Mouse (Mus musculus): ENCODE measurements around the gene Akr1a1. TPM values are rescaled to one million over a fixed set of nuclear protein-coding genes. Genes with fewer than 3 reads are reported as not detected.

Akr1a1 gene
- 966 and 1,010 TPM in 2 replicates for polyA plus RNA-seq (2015; fragmentation: Nextera tagmentation; extraction: Ambion mirVana)

DNA sequence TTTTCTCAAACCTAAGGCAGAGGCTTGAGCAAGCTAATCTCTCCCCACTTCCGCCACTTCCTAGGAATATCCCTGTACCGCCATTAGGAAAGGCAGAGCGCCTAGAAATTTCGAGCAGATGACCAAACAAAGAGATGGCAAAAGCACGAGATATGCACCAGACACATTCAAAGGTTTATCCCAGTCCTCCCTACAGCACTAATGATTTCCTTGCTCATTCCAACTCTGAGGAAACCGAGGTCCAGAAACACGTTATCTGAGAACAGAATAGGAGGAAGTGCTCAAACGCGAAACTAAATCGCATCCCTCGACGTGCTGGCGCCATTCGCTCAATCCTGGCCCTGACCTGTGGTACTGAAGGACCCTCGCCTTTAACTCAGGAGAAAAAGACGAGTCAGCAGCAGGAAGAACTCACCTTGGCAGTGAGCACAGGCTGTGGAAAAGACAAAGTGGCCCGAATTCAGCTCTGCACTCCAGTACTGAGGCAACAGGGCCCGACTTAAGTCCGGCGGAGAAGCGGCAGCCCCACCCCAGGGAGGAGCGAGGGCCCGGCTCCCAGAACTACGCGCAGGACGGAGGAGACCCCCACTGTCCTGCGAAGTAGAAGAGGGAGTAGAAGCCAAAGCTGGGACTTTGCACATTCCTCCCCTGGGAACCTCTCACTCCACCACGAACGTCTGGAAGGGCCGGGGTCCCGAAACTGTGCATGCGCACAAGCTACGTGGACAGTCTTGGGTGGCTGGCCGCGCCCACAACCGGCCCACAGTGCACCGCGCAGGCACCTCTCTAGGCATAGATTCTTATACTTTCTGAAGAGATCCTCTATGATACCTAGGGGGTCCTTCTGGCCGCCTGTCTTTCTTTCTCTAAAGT, at the start of gene Akr1a1:
TSS of gene Akr1a1 (minus strand) at position 757 of the 873 bp plus-strand sequence.
- H3K9ac ChIP-seq (ENCODE audit: low read depth, low read length), result peak within 1 kb of the TSS; percentile 87
- peaks cover 8% of the 10 kb centered on the region for H3K36me3 ChIP-seq (ENCODE audit: insufficient read depth, low read length)
- H3K4me2 ChIP-seq (ENCODE audit: low read length), result peak within 1 kb of the TSS; percentile 70
- peak within 1 kb of the TSS; percentile 78 for H3K4me3 ChIP-seq (replicated peaks; ENCODE audit: low read depth, low read length)
- WGBS, result under 1% methylated on average over 39 of the region's 39 CpGs
- TF ChIP-seq CTCF (IDR thresholded peaks at IDR 0.05; ENCODE audit: low read depth), result no peak
- H3K4me1 ChIP-seq (replicated peaks; ENCODE audit: insufficient read depth, low read length), result peaks cover 4% of the 10 kb centered on the region; the same call in 1 of the 2 replicates
- peak within 1 kb of the TSS; percentile 95 for H3K27ac ChIP-seq
- no peaks in the 10 kb centered on the region for H3K27me3 ChIP-seq (ENCODE audit: insufficient read depth, low read length)
- DNase-seq (ENCODE audit: low spot score) (peak; percentile 98), ATAC-seq (replicated peaks; ENCODE audit: low FRiP score, low read depth) (peak; percentile 97)
- no peaks in the 10 kb centered on the region for H3K9me3 ChIP-seq (replicated peaks; ENCODE audit: low read length)

- no peak for TF ChIP-seq CTCF (IDR thresholded peaks at IDR 0.05; ENCODE audit: low read depth)
- no peak overlapping the region for H3K4me3 ChIP-seq (replicated peaks; ENCODE audit: low read depth, low read length)
- H3K9ac ChIP-seq (ENCODE audit: low read depth, low read length), result no peak overlapping the region
- no peaks in the 10 kb centered on the region for H3K4me1 ChIP-seq (replicated peaks; ENCODE audit: insufficient read depth, low read length)
- ATAC-seq (replicated peaks; ENCODE audit: low FRiP score, low read depth) (no peak), DNase-seq (ENCODE audit: low spot score) (no peak)
- 68% methylated on average over 1 of the region's 1 CpGs for WGBS
- no peak overlapping the region for H3K4me2 ChIP-seq (ENCODE audit: low read length)
- H3K9me3 ChIP-seq (replicated peaks; ENCODE audit: low read length), result no peaks in the 10 kb centered on the region
- H3K27me3 ChIP-seq (ENCODE audit: insufficient read depth, low read length), result no peaks in the 10 kb centered on the region
- H3K36me3 ChIP-seq (ENCODE audit: insufficient read depth, low read length), result peaks cover 20% of the 10 kb centered on the region
- H3K27ac ChIP-seq, result no peak overlapping the region
These were observed 49.5 kb upstream of the Akr1a1 start for GRCm38 (mm10) chr4:116700964-116701363.

GRCm38 (mm10) chr4:116698693-116699342, 47.3 kb upstream of the Akr1a1 start:
- H3K36me3 ChIP-seq (ENCODE audit: insufficient read depth, low read length), result peaks cover 36% of the 10 kb centered on the region
- no peak overlapping the region for H3K9ac ChIP-seq (ENCODE audit: low read depth, low read length)
- no peaks in the 10 kb centered on the region for H3K4me1 ChIP-seq (replicated peaks; ENCODE audit: insufficient read depth, low read length)
- no peak overlapping the region for H3K27ac ChIP-seq
- DNase-seq (ENCODE audit: low spot score) (no peak), ATAC-seq (replicated peaks; ENCODE audit: low FRiP score, low read depth) (no peak)
- H3K4me2 ChIP-seq (ENCODE audit: low read length), result no peak overlapping the region
- 66% methylated on average over 2 of the region's 2 CpGs for WGBS
- H3K4me3 ChIP-seq (replicated peaks; ENCODE audit: low read depth, low read length), result no peak overlapping the region
- no peaks in the 10 kb centered on the region for H3K9me3 ChIP-seq (replicated peaks; ENCODE audit: low read length)
- TF ChIP-seq CTCF (IDR thresholded peaks at IDR 0.05; ENCODE audit: low read depth), result no peak
- H3K27me3 ChIP-seq (ENCODE audit: insufficient read depth, low read length), result no peaks in the 10 kb centered on the region

GRCm38 (mm10) chr4:116693785-116694184, 42.3 kb upstream of the Akr1a1 start:
- no peaks in the 10 kb centered on the region for H3K27me3 ChIP-seq (ENCODE audit: insufficient read depth, low read length)
- no peak overlapping the region for H3K4me3 ChIP-seq (replicated peaks; ENCODE audit: low read depth, low read length)
- H3K27ac ChIP-seq, result no peak overlapping the region
- H3K9ac ChIP-seq (ENCODE audit: low read depth, low read length), result no peak overlapping the region
- H3K4me1 ChIP-seq (replicated peaks; ENCODE audit: insufficient read depth, low read length), result peaks cover 4% of the 10 kb centered on the region; the same call in 1 of the 2 replicates
- no peaks in the 10 kb centered on the region for H3K9me3 ChIP-seq (replicated peaks; ENCODE audit: low read length)
- peaks cover 54% of the 10 kb centered on the region for H3K36me3 ChIP-seq (ENCODE audit: insufficient read depth, low read length)
- no peak overlapping the region for H3K4me2 ChIP-seq (ENCODE audit: low read length)
- DNase-seq (ENCODE audit: low spot score) (no peak), ATAC-seq (replicated peaks; ENCODE audit: low FRiP score, low read depth) (no peak)
- no peak for TF ChIP-seq CTCF (IDR thresholded peaks at IDR 0.05; ENCODE audit: low read depth)
- 90% methylated on average over 2 of the region's 2 CpGs for WGBS

GRCm38 (mm10) chr4:116692146-116692545, 40.7 kb upstream of the Akr1a1 start:
- WGBS, result 94% methylated on average over 2 of the region's 2 CpGs
- H3K4me1 ChIP-seq (replicated peaks; ENCODE audit: insufficient read depth, low read length), result peaks cover 4% of the 10 kb centered on the region; the same call in 1 of the 2 replicates
- H3K4me3 ChIP-seq (replicated peaks; ENCODE audit: low read depth, low read length), result no peak overlapping the region
- H3K9ac ChIP-seq (ENCODE audit: low read depth, low read length), result no peak overlapping the region
- H3K4me2 ChIP-seq (ENCODE audit: low read length), result no peak overlapping the region
- H3K27me3 ChIP-seq (ENCODE audit: insufficient read depth, low read length), result no peaks in the 10 kb centered on the region
- peaks cover 51% of the 10 kb centered on the region for H3K36me3 ChIP-seq (ENCODE audit: insufficient read depth, low read length)
- no peak overlapping the region for H3K27ac ChIP-seq
- DNase-seq (ENCODE audit: low spot score), result no peak
- H3K9me3 ChIP-seq (replicated peaks; ENCODE audit: low read length), result no peaks in the 10 kb centered on the region
- ATAC-seq (replicated peaks; ENCODE audit: low FRiP score, low read depth), result no peak
- no peak for TF ChIP-seq CTCF (IDR thresholded peaks at IDR 0.05; ENCODE audit: low read depth)

DNA sequence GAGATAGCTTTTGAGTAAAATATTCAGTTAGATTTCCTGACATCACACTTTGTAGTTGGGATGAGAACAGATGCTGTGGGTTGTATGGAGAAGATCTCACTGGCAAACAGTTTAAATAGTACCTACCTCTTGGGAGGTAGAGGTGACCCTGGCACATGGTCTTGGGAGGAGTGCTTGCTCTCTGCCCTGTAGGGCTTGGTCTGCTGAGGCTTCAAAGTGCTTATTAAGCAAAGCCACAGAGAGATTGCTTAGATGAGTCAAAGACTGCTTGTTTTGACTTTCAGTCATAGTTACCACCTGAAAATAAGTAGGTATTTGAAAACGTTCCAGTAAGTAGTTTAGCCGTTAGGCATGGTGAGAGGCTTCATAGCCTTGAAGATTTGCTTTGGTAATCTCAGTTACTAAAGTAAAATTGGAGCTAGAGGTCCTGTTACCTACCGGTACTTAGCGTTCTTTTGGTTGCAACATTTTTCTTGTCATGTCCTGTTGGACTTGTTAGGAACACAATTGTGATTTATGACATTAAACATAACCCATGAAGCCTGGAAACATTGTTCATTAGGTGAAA, 37.9 kb upstream of the Akr1a1 start:
- DNase-seq (ENCODE audit: low spot score), result no peak
- WGBS, result 72% methylated on average over 4 of the region's 4 CpGs
- H3K9me3 ChIP-seq (replicated peaks; ENCODE audit: low read length), result no peaks in the 10 kb centered on the region
- no peak overlapping the region for H3K9ac ChIP-seq (ENCODE audit: low read depth, low read length)
- H3K27ac ChIP-seq, result peak overlapping the region; percentile 1; the same call in 1 of the 2 replicates
- no peak for ATAC-seq (replicated peaks; ENCODE audit: low FRiP score, low read depth)
- peaks cover 31% of the 10 kb centered on the region for H3K36me3 ChIP-seq (ENCODE audit: insufficient read depth, low read length)
- H3K4me1 ChIP-seq (replicated peaks; ENCODE audit: insufficient read depth, low read length), result peaks cover 8% of the 10 kb centered on the region; the same call in 1 of the 2 replicates
- H3K27me3 ChIP-seq (ENCODE audit: insufficient read depth, low read length), result no peaks in the 10 kb centered on the region
- H3K4me3 ChIP-seq (replicated peaks; ENCODE audit: low read depth, low read length), result no peak overlapping the region
- TF ChIP-seq CTCF (IDR thresholded peaks at IDR 0.05; ENCODE audit: low read depth), result no peak
- no peak overlapping the region for H3K4me2 ChIP-seq (ENCODE audit: low read length)
